Mouse (Mus musculus) limb, embryonic 10.5 days (tissue): ENCODE measurements around the gene Mtus2. TPM values are rescaled to one million over a fixed set of nuclear protein-coding genes. Genes with fewer than 3 reads are reported as not detected.
A peak's percentile ranks its signal among the peaks of the same experiment; 100 is the strongest.
"Not testable (repeated sequence)": the region's sequence is repeated elsewhere in the genome, so short reads cannot be mapped to it uniquely, and the experiment has no call there.

Experiments used
- DNase-seq: peaks from one replicate; pipeline ENCODE4 v3.0.0-alpha.2; 2017; ENCODE audit warnings: low spot score
- H3K27ac ChIP-seq: fragments of 300-500 bp; sonication (generic); 2 replicates; pipeline ENCODE4 v1.5.1; 2016; ENCODE audit warnings: mild to moderate bottlenecking
- H3K27me3 ChIP-seq: fragments of 300-500 bp; sonication (generic); 2 replicates; pipeline ENCODE4 v1.6.1; 2016; ENCODE audit warnings: low read depth, mild to moderate bottlenecking; ENCODE audit not compliant: poor library complexity, severe bottlenecking
- H3K36me3 ChIP-seq: fragments of 300-500 bp; sonication (generic); 2 replicates; pipeline ENCODE4 v1.6.1; 2016; ENCODE audit warnings: mild to moderate bottlenecking, moderate library complexity
- H3K4me1 ChIP-seq: fragments of 300-500 bp; sonication (generic); 2 replicates; pipeline ENCODE4 v1.6.1; 2016
- H3K4me3 ChIP-seq: fragments of 300-500 bp; sonication (generic); 2 replicates; pipeline ENCODE4 v1.5.1; 2016; ENCODE audit warnings: mild to moderate bottlenecking, moderate library complexity
- H3K9me3 ChIP-seq: fragments of 300-500 bp; sonication (generic); replicated peaks from 2 replicates; pipeline ENCODE4 v1.6.1; 2016; ENCODE audit warnings: mild to moderate bottlenecking
- WGBS: fragments of 180-500 bp; shearing (Covaris S2); methylation state at CpG from one replicate; pipeline ENCODE4 v1.1.7; 2016; 5-methylcytosine and 5-hydroxymethylcytosine counted together
- polyA plus RNA-seq: library from polyadenylated mRNA; unstranded; fragments of >200 nt; fragmentation: Nextera tagmentation; extraction: Ambion mirVana; gene quantifications from 2 replicates; pipeline ENCODE4 v1.2.1, GENCODE M21; 2016

The Mtus2 gene
- polyA plus RNA-seq, 1 experiment from 2014 or later: 3.0 TPM

GRCm38 (mm10) chr5:148159328-148159727, 202.2 kb downstream of the Mtus2 start:
- no peak overlapping the region for H3K27ac ChIP-seq
- no peaks in the 10 kb centered on the region for H3K36me3 ChIP-seq
- H3K4me1 ChIP-seq: peaks cover 6% of the 10 kb centered on the region; the same call in 1 of the 2 replicates
- no peak for DNase-seq
- H3K4me3 ChIP-seq: no peak overlapping the region
- 77% methylated on average over 8 of the region's 8 CpGs for WGBS
- no peaks in the 10 kb centered on the region for H3K9me3 ChIP-seq
- H3K27me3 ChIP-seq: peaks cover 79% of the 10 kb centered on the region

GRCm38 (mm10) chr5:148160529-148161154, 203.5 kb downstream of the Mtus2 start:
- Histone ChIP-seq H3K27ac (no peak overlapping the region), H3K27me3 (peaks cover 83% of the 10 kb centered on the region), H3K4me3 (no peak overlapping the region), H3K36me3 (no peaks in the 10 kb centered on the region), H3K9me3 (no peaks in the 10 kb centered on the region), H3K4me1 (peaks cover 6% of the 10 kb centered on the region; the same call in 1 of the 2 replicates)
- 64% methylated on average over 17 of the region's 17 CpGs for WGBS
- no peak for DNase-seq

- Histone ChIP-seq H3K36me3 (no peaks in the 10 kb centered on the region), H3K9me3 (no peaks in the 10 kb centered on the region), H3K4me3 (no peak overlapping the region), H3K27ac (no peak overlapping the region), H3K4me1 (no peaks in the 10 kb centered on the region; the same call in 1 of the 2 replicates), H3K27me3 (peaks cover 60% of the 10 kb centered on the region)
- DNase-seq: no peak
- WGBS: 93% methylated on average over 1 of the region's 1 CpGs
Observed at GRCm38 (mm10) chr5:148165111-148165510, 208.0 kb downstream of the Mtus2 start.

- Histone ChIP-seq H3K4me3 (no peak overlapping the region), H3K36me3 (no peaks in the 10 kb centered on the region), H3K4me1 (no peaks in the 10 kb centered on the region), H3K9me3 (no peaks in the 10 kb centered on the region), H3K27ac (no peak overlapping the region), H3K27me3 (no peaks in the 10 kb centered on the region)
- DNase-seq: no peak
- WGBS: 50% methylated on average over 4 of the region's 4 CpGs
Observed at GRCm38 (mm10) chr5:148175091-148175490, 218.0 kb downstream of the Mtus2 start.

GRCm38 (mm10) chr5:148175742-148176426, 218.8 kb downstream of the Mtus2 start:
- 72% methylated on average over 4 of the region's 4 CpGs for WGBS
- Histone ChIP-seq H3K27ac (no peak overlapping the region), H3K27me3 (no peaks in the 10 kb centered on the region), H3K4me1 (peaks cover 3% of the 10 kb centered on the region; the same call in 1 of the 2 replicates), H3K9me3 (no peaks in the 10 kb centered on the region), H3K36me3 (no peaks in the 10 kb centered on the region), H3K4me3 (no peak overlapping the region)
- no peak for DNase-seq

GRCm38 (mm10) chr5:148176539-148176938, 219.4 kb downstream of the Mtus2 start:
- H3K9me3 ChIP-seq, H3K27me3 ChIP-seq, H3K4me3 ChIP-seq, H3K36me3 ChIP-seq, H3K27ac ChIP-seq, DNase-seq, H3K4me1 ChIP-seq: not testable (repeated sequence)
- 89% methylated on average over 8 of the region's 8 CpGs for WGBS

- Histone ChIP-seq H3K27ac (no peak overlapping the region), H3K4me3 (no peak overlapping the region), H3K36me3 (no peaks in the 10 kb centered on the region), H3K27me3 (no peaks in the 10 kb centered on the region), H3K4me1 (peaks cover 11% of the 10 kb centered on the region), H3K9me3 (no peaks in the 10 kb centered on the region)
- 85% methylated on average over 7 of the region's 7 CpGs for WGBS
- DNase-seq: no peak
Observed at GRCm38 (mm10) chr5:148179231-148179630, 222.1 kb downstream of the Mtus2 start.

- peak; percentile 60 for DNase-seq
Observed at GRCm38 (mm10) chr5:148180590-148181307, 223.6 kb downstream of the Mtus2 start.

GRCm38 (mm10) chr5:148181308-148181630, 224.1 kb downstream of the Mtus2 start:
- H3K27ac ChIP-seq: no peak overlapping the region
- H3K4me1 ChIP-seq: peaks cover 11% of the 10 kb centered on the region
- DNase-seq: no peak
- no peaks in the 10 kb centered on the region for H3K27me3 ChIP-seq
- no peaks in the 10 kb centered on the region; the same call in 1 of the 2 replicates for H3K9me3 ChIP-seq
- no peak overlapping the region for H3K4me3 ChIP-seq
- WGBS: 32% methylated on average over 4 of the region's 4 CpGs
- H3K36me3 ChIP-seq: no peaks in the 10 kb centered on the region

More at GRCm38 (mm10) chr5:148180590-148181307, 223.6 kb downstream of the Mtus2 start:
- no peaks in the 10 kb centered on the region for H3K27me3 ChIP-seq
- H3K9me3 ChIP-seq: no peaks in the 10 kb centered on the region; the same call in 1 of the 2 replicates
- no peak overlapping the region for H3K27ac ChIP-seq
- H3K36me3 ChIP-seq: no peaks in the 10 kb centered on the region
- H3K4me3 ChIP-seq: no peak overlapping the region
- 26% methylated on average over 13 of the region's 13 CpGs for WGBS
- H3K4me1 ChIP-seq: peaks cover 11% of the 10 kb centered on the region

- WGBS: 67% methylated on average over 6 of the region's 6 CpGs
- peaks cover 11% of the 10 kb centered on the region for H3K4me1 ChIP-seq
- DNase-seq: no peak
- H3K4me3 ChIP-seq: no peak overlapping the region
- no peak overlapping the region for H3K27ac ChIP-seq
- H3K36me3 ChIP-seq: no peaks in the 10 kb centered on the region
- H3K27me3 ChIP-seq: no peaks in the 10 kb centered on the region
- H3K9me3 ChIP-seq: no peaks in the 10 kb centered on the region; the same call in 1 of the 2 replicates
Observed at GRCm38 (mm10) chr5:148181901-148182300, 224.8 kb downstream of the Mtus2 start.

- Histone ChIP-seq H3K27me3 (no peaks in the 10 kb centered on the region), H3K36me3 (no peaks in the 10 kb centered on the region), H3K9me3 (no peaks in the 10 kb centered on the region; the same call in 1 of the 2 replicates), H3K27ac (no peak overlapping the region), H3K4me1 (peaks cover 7% of the 10 kb centered on the region), H3K4me3 (no peak overlapping the region)
- WGBS: 86% methylated on average over 1 of the region's 1 CpGs
- no peak for DNase-seq
Observed at GRCm38 (mm10) chr5:148185898-148186297, 228.8 kb downstream of the Mtus2 start.

GRCm38 (mm10) chr5:148191416-148191815, 234.3 kb downstream of the Mtus2 start:
- 27% methylated on average over 4 of the region's 4 CpGs for WGBS

GRCm38 (mm10) chr5:148211831-148212230, 254.7 kb downstream of the Mtus2 start:
- WGBS: 93% methylated on average over 4 of the region's 4 CpGs
- H3K9me3 ChIP-seq: no peaks in the 10 kb centered on the region

More at GRCm38 (mm10) chr5:148191416-148191815, 234.3 kb downstream of the Mtus2 start:
- Histone ChIP-seq H3K4me3 (no peak overlapping the region), H3K9me3 (no peaks in the 10 kb centered on the region), H3K27me3 (no peaks in the 10 kb centered on the region), H3K36me3 (no peaks in the 10 kb centered on the region), H3K4me1 (no peaks in the 10 kb centered on the region), H3K27ac (no peak overlapping the region)
- DNase-seq: no peak

More at GRCm38 (mm10) chr5:148211831-148212230, 254.7 kb downstream of the Mtus2 start:
- Histone ChIP-seq H3K27me3 (no peaks in the 10 kb centered on the region), H3K36me3 (no peaks in the 10 kb centered on the region), H3K4me3 (no peak overlapping the region), H3K27ac (no peak overlapping the region), H3K4me1 (no peaks in the 10 kb centered on the region)
- no peak for DNase-seq
